Mouse (Mus musculus) heart, adult 11 months (tissue): ENCODE results near the gene Pdia2.
A peak's percentile ranks its signal among the peaks of the same experiment; 100 is the strongest.

Experiments
- DNase-seq: peaks from one replicate; pipeline ENCODE4 v3.0.0; 2022

Gene Pdia2

DNA sequence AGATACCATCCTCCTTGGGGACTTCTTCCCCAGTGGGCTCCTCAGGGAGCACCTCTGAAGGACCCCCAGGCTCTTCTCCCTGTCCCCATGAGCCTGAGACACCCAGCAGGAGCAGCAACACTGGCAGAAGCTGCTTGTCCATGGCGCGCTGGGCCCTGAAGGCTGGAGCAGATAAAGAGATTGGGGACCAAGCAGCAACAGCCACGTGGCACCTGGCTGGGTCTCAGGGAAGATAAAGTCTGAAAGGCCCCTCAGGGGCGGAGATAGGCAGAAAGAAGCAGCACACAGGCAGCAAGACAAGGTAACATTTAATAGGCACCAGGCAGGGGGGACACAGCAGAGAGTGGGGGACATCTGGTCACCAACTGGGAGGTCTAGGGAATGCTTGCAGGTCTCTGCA is at the start of gene Pdia2:
Gene Pdia2 (minus strand): TSS at position 196 of the 400 bp plus-strand sequence.
- no peak for DNase-seq

DNA sequence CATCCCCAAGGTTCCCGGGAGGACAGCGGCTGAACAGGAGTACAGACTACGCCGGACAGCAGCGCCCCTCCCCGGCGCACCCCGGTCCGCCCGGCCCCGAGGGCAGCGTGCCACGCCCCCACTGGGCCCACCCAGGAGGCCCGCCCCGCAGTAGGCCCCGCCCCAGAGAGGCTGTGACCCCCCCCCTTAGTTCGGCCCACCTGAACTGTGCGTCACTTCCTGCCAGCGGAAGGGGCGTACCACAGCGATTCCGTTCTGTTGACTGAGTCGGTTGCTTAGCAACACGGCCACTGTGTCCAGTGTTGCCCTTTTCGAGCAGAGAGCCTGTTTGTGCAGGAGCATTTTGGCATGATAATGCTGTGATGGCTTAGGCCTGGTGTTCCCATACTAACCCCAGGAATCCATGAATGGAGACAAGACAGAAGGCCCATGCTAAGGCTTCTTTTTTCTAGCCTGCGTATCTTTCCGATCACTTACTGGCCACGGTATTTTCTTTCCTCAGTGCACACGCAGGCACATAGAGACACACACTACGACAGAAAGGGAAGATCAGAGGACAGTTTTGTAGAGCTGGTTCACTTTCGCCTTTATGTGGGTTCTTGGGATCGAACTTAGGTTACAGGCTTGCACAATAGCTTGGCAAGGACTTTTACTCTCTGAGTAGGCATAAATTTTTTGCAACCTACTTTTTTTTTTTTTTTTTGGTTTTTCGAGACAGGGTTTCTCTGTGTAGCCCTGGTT is 45.4 kb upstream of the Pdia2 start, which contains the start of gene Fam234a:
Gene Fam234a (minus strand): TSS at position 142 of the 741 bp plus-strand sequence.
- DNase-seq, result peak; percentile 100

DNA sequence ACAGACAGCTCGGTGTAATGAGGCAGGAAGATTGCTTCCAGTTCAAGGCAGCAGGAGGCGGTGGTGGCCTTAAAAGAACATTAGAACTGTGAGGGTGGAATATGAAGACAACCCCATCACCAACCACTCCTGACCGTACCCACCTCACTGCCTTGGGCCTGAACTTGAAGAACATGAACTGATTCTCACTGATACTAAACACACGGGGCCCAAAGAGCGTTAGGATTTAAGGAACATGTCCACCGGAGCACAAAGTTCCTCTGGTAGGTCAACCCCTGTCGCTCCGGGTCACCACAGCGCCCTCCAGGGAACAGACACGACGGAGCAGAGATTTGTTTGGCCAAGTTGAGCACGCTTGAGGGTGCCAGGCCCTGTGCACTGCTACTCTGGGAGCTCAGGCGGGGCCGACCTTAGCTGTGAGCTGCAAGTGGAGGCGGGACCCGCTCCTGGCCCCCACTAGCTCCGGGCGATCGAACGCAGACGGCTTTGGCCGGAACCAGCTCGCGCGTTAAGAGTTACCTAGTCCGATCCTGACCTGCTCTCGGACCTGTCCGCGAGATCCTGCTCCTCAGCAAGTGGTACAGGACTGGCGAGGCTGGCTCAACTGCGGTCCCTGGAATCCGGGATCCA is 44.7 kb upstream of the Pdia2 start:
- no peak for DNase-seq

DNA sequence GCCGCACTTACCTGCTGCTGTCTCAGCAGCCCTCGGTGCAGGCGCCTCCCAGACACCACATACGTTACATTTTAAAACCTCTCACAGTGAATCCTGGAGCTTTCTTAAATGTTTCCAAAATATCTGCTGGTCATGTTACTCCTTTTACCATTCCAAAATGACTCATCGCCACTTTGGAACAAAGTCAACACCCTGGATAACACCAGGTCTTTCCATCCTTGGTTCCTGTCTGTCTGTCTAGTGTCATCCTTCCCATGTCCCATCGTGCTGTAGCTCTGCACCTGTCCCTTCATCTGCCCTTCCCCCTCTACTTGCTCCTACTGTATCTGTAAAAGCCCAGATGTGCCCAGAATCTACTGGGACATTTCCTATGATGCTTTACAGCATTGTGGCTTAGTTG is 42.1 kb upstream of the Pdia2 start:
- no peak for DNase-seq

DNA sequence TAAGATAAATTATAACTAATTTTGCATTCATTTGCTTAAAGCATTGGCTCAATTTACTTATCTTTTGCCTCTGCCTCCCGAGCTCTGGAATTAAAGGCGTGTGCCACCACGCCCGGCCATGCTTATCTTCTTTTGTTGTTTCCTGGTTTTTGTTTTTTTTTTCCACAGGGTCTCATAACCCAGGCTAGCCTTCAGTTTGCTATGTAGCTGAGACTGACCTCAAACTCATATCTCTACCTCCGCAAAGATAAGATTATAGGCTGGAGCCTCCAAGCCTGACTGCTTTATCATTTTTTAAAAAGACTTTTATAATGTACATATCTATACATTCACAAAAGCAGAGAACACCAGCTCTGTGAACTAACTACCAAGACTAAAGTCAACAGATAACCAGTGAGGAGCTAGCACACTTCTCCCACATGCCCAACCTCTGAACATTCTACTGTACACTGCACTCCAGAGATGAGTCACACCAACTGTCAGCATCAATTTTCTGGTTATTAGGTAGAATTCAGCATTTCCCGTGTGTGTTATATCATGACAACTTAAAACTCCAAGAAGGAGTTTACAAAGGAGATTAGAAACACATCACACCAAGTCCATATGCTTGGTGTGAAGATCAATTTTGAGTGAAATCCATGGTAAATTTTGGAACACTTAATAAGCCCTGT is 41.4 kb upstream of the Pdia2 start:
- no peak for DNase-seq

DNA sequence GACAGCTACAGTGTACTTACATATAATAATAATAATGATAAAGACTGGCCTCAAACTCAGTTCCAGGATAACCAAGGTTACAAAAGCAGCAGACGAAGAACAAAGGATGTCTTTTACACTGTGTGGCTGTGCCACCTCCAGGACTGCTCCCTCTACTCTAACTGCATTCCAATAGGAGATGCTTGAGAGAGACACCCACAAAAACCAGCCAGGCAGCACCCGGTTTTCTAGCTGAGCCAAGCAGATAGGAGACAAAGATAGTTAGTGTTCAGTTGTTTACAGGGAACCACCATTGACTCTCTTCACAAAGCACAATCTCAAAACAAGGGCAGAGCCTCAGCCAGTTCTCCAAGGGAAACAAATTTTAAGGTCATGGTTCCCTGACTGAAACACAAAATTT is 40.7 kb upstream of the Pdia2 start:
- no peak for DNase-seq

DNA sequence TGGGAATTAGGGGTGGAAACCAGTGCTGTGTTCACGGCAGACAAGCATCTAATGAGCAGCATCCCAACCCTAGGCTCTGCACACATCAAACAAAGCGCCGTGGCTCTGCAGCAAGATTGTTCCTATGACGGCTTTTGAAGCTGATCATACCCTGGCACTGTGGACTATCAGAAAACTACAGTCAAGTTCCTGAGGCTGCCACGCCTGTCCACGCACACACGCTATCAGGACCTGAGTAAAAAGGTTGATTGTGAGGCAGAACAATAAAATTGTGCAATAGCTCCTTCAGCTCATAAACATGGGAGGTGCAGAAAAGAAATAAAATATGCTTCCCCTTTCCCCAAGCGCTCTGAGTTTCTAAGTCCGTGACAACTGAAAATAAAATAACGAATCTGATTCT is 38.8 kb upstream of the Pdia2 start:
- no peak for DNase-seq

DNA sequence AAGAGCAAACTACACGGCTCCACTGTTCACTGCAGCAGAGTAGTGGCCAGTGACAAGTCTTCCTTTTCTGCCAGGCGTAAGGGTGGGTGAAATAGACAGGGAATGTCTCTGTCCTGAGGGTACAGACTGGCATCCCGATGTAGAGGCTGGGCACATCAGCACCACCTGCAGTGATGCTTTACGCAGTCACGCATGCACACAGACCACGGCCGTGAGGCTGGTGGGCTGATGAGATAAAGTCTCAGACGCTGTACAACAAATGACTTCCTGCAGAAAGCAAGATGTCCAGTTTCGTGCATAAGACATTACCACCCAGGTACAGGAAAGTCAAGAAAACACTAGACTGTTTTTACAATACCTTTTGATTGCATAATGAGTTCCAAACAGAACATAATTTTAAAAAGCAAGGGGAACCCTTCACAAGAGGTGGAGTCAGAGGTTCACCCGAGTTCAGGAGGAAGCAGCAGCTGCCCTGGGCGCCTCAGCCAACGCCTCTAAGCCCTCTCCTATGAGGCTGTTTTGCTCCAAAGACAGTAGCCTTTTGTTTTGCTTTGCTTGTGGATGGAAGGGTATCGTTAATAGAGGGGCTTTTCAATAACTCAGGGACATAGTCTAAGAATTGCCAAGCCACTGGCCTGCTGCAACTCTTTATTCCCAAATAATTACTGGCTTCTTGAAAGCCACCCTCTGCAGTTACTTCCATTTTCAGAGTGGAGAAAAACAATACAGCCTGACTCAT is 36.4 kb upstream of the Pdia2 start:
- peak; percentile 80 for DNase-seq

DNA sequence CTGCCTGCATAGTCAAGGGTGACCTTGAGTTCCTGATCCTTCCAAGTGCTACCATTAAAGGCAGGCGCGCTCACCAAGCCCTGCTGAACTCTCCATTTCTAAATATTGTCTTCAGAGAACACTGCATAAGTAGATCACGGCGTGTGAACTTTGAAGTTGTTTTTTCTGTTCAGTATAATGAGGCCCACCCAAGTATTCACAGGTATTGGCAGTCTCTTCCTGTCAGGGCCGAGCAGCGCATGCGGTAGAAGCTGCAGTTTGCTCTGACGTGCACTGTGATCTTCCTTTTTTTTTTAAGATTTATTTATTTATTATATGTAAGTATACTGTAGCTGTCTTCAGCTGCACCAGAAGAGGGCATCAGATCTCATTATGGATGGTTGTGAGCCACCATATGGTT is 35.5 kb upstream of the Pdia2 start:
- no peak for DNase-seq

DNA sequence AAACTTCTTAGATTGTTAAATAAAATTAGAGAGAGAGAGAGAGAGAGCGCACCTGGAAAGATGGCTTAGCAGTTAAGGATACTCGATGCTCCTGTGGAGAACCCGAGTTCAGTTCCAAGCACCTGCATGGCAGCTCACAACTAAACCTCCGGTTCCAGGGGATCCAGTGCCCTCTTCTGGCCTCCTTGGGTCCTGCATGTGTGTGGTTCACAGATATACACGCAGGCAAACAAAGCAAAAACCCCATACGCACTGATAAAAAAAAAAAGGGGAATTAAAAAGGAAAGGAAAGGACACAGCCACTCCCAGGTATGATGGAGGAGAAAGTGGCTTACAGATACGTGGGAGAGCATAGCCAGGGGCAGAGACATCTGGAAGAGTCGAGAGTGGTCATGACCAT is 34.0 kb upstream of the Pdia2 start:
- no peak for DNase-seq

DNA sequence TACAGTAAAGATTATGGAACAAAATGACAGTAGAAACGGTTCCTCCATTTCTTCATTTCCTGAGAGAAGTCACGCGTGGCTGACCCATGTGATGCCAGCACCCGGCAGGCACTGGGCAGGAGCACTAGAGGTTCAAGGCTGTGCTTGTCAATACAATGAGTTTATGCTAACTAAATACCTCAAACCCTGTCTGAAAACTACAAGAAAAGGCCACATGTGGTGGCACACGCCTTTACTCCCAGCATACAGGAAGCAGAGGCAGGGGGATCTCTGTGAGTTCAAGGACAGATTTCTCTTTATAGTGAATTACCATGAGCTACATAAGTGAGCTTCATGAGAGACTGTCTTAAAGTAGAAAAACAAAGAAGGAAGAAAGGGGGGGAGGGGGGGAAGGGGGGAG is 32.3 kb upstream of the Pdia2 start:
- DNase-seq, result no peak

DNA sequence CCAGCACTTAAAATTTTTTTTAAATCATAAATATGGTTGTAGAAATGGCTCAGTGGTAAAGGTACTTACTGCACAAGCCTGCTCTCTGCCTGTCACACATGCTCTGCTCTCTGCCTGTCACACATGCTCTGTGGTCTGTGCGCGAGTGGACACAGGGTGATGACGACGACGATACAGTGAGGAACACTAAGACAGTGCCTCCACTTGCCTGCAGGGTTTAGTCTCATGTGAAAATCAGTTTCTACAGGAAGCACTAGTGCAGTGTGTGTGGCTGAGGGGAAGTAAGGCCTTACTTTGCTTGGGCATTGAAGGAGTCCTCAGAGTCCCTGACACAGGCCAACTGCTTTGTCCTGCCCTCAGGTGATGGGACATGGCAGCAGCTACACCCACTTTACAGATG is 30.9 kb upstream of the Pdia2 start:
- DNase-seq, result no peak

DNA sequence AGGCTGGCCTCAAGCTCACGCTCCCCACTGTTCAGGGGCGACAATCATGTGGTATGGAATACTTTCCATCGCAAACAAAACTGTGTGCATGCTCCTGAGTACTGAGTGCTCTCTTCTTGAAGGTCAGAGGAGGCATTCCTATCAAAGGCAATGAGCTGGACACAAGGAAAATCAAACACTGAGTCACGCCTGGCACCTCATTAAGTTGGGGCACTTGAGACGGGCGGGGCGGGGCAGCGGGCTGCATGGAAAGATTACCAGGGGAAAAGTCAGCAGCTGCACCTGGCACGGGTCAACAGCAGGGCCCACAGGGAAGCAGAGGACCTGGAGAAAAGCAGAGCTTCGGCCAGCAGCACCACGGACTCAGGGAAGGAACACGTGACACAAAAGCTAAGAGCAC is 26.3 kb upstream of the Pdia2 start:
- no peak for DNase-seq

DNA sequence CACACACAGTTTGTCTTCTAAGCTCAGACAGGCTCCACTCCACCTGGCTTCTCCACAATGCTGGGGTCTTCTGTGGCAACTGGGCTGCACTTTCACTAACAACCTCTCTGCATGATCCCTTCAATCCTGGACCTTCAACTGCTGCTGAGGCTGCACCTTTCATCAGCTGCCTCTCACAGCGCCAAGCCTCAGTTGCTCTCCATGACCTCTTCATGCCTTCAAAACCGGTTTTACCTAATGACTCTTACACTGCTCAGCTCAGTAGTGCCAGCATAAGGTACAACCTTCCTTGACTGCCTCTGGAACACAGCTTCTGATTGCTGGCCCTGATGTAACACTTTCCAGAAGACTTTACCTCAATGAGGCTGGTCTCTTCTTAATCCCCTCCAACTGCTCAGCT is 22.6 kb upstream of the Pdia2 start:
- DNase-seq, result no peak

DNA sequence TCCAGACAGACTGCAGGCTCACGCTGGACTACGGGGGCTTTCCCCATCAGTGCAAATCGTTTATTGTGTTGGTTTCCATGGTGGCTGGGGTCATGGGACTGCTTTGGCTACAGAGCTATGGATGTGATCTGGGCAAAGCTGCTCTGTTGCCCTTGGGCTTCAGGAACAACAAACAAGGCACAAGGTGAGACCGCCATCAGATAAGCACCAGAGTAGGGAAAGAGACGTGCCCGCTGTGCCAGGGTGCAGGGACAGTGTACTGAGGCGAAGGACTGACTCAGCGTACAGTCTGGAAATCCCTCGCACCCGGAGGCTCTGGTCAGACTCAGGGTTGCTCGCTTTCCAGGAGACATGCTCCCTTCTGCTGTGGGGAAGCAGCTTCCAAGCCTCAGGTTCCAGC is 13.8 kb upstream of the Pdia2 start:
- DNase-seq, result no peak

DNA sequence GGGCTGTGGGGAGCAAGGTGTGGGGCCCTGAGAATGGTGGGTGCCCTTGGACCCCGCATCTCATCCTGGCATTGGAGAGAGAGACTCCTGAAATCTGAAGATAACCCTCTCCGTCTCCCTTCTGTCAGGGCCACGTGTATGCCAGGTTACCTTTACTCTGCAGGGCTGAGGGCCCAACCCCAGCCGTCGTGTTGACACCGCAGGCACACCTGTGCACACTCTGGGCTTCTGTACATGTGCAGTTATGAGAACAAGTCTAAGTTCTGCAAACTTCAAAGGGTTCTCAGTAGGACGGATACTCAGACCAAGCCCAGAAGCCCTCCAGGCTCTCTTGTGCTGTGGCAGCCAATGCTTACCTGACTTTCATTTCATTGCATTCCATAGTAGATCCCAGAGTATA is 13.4 kb upstream of the Pdia2 start:
- DNase-seq, result no peak

DNA sequence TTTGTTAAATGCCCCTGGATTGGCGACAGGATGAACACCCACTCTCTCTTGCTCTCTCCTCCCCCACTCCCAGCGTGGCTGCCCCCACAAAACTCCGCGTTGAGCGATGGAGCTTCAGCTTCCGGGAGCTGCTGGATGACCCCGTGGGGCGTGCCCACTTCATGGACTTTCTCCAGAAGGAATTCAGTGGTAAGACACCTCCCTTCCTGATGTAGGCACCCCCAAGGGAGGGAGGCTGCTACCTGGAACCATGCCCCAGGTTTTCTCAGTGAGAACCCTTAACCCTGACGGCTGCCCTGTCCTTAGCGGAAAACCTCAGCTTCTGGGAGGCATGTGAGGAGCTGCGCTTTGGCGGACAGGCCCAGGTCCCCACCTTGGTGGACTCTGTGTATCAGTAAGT is 8.8 kb upstream of the Pdia2 start, which contains the start of gene Arhgdig:
Gene Arhgdig (minus strand): TSS at position 101 of the 400 bp plus-strand sequence.
- DNase-seq, result no peak

DNA sequence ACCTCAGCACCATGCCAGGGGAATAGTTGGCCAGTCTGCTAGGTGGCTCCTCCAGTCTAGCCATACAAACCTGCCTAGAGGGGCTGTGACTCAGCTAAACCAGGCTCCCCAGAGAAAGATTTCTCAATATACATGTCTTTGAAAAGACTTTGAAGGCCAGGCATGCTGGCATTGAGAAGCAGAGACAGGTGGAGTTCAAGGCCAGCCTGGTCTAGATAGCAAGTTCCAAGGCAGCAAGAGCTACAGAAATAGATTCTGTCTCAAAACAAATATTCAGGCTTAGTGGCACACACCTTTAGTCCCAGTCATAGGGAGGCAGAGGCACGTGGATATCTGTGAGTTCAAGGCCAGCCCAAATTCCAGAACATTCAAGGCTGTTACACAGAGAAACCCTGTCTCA is 7.5 kb upstream of the Pdia2 start:
- DNase-seq, result no peak

DNA sequence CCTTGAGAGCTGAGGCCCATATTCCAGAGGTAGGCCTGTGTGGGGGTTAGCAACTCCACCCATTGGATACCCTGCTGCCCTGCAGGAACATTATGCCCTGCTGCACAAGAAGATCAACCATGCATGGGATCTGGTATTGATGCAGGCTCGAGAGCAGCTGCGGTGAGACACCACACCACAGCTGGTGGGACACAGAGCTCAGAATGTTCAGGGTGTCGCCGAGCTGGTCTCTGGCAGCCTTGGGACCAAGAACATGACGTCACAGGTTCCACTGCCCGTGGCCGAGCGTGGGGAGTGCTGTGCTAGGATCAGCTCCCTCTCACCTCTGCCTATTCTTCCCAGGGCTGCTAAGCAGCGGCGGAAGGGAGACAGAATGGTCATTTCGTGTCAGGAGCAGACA is 5.9 kb upstream of the Pdia2 start:
- DNase-seq, result peak; percentile 85

DNA sequence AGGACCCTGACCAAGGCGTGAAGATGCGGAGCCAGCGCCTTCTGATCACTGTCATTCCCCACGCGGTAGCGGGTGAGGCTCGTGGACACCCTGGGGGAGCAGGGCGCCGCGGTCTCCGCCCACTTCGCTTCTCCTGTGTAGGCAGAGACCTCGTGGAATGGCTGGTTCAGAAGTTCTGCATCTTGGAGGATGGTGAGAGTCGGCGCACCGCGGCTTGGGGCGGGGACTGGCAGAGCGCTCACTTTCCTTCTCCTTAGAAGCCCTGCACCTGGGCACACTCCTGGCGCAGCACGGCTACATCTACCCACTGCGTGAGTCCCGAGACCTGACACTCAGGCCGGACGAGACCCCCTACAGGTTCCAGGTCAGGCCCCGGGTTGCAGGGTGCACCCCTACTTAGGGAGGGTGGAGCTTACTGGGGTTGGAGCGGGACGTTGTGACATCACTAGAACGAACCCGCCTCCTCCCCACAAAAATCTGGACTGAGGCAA is 4.5 kb upstream of the Pdia2 start:
- peak; percentile 91 for DNase-seq

DNA sequence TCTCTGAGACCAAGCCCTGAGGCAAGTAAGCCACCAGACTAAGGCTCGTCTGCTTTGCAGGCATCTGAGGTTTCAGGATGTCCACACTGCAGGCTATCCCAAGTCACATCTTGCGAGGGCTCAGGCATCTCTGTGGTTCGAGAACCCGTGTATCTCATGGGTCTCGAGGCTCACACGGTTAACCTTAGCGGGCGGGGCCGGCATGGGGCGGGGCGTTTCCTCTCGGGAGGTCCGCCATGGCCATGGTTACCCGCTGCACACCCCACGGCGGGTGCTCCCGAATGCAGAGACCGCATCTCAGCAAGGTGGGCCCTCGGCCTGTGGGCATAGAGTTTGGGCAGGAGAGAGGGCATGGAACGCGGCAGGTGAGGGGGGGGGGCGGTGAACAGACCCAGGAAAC is 3.9 kb upstream of the Pdia2 start, which contains the start of gene Rgs11:
Gene Rgs11 (plus strand): TSS at position 215 of the 400 bp plus-strand sequence.
- peak; percentile 89 for DNase-seq

DNA sequence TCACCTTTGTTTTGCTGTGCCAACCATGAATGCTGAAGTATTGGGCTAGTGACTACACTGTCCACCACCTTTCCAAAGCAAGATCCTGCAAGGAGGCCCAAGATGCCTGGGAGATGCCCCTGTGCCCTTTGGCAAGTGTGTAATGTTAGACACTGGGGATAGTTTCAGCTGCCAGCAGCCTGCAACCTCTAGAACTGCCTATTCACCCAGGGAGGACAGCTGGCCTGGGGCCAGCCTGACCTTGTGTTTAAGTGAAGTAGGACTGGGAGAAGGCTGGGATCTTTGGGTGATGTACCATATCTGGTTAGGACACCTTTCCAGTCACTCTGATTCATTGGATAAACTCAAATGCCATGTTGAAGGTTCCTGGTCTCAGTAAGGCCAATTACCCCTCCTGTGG is 3.1 kb upstream of the Pdia2 start:
- DNase-seq, result no peak
